Mouse (Mus musculus) forebrain, embryonic 10.5 days (tissue): ENCODE data around the gene Sgms1. TPM values are rescaled to one million over a fixed set of nuclear protein-coding genes. Genes with fewer than 3 reads are reported as not detected.

Source experiments
- DNase-seq: peaks from one replicate; pipeline ENCODE4 v3.0.0-alpha.2; 2017; ENCODE audit warnings: low spot score; ENCODE audit errors: extremely low spot score
- H3K27ac ChIP-seq: fragments of 300-500 bp; sonication (generic); 2 replicates; pipeline ENCODE4 v1.5.1; 2016; ENCODE audit warnings: mild to moderate bottlenecking
- H3K27me3 ChIP-seq: fragments of 300-500 bp; sonication (generic); 2 replicates; pipeline ENCODE4 v1.6.1; 2016; ENCODE audit warnings: mild to moderate bottlenecking; ENCODE audit not compliant: poor library complexity, severe bottlenecking
- H3K36me3 ChIP-seq: fragments of 300-500 bp; sonication (generic); replicated peaks from 2 replicates; pipeline ENCODE4 v1.6.1; 2016; ENCODE audit warnings: mild to moderate bottlenecking, moderate library complexity
- H3K4me1 ChIP-seq: fragments of 300-500 bp; sonication (generic); 2 replicates; pipeline ENCODE4 v1.6.1; 2016
- H3K4me3 ChIP-seq: fragments of 300-500 bp; sonication (generic); 2 replicates; pipeline ENCODE4 v1.5.1; 2016; ENCODE audit warnings: mild to moderate bottlenecking, moderate library complexity
- H3K9me3 ChIP-seq: fragments of 300-500 bp; sonication (generic); 2 replicates; pipeline ENCODE4 v1.6.1; 2016; ENCODE audit warnings: mild to moderate bottlenecking, moderate library complexity
- WGBS: fragments of 180-500 bp; shearing (Covaris S2); methylation state at CpG from one replicate; pipeline ENCODE4 v1.1.7; 2016; 5-methylcytosine and 5-hydroxymethylcytosine counted together
- polyA plus RNA-seq: library from polyadenylated mRNA; unstranded; fragments of >200 nt; fragmentation: Nextera tagmentation; extraction: Ambion mirVana; gene quantifications from 2 replicates; pipeline ENCODE4 v1.2.1, GENCODE M21; 2016

Gene Sgms1
- polyA plus RNA-seq, 1 experiment from 2014 or later, result 15.1 TPM

DNA sequence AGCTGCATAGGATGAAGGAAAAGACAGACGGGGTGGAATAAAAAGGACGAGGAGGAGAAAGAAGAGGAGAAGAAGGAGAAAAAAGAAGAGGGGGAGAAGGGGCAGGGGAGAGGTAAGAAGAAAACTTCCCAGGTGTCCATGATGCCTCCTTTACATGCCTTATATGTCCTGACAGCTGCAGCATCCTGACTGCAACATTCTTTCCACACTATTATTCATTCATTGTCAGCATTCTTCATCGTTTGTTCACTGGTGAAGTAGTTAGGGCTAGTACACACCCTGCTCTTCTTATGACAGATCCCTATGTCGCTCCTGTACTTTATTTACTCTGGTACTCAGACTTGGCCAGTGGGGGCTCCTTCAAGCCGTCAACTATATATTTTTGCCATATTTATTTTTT is 98.4 kb downstream of the Sgms1 start:
- Histone ChIP-seq H3K9me3 (no peaks in the 10 kb centered on the region), H3K27me3 (no peaks in the 10 kb centered on the region), H3K4me3 (no peak overlapping the region), H3K4me1 (peaks cover 21% of the 10 kb centered on the region), H3K27ac (no peak overlapping the region), H3K36me3 (no peaks in the 10 kb centered on the region)
- no peak for DNase-seq
- 92% methylated on average over 5 of the region's 5 CpGs for WGBS

DNA sequence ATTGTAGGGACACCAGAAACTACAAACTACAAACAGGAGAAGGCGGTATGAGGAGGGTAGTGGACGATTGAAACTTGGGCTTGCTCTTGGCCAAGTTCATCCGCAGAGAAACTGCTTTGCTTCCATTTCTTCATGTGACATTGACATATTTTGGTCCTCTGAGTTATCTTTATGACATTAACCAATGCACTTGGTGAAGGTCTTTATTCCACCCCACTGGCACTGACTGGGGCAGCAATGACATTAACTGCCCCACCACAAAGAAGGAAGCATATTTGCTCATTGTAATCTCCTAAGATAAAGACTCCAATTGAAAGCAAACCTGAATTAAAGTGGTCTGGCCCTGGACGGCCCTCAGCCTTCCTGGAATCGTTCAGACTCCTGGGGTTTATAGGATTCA is 100.6 kb downstream of the Sgms1 start:
- no peaks in the 10 kb centered on the region for H3K9me3 ChIP-seq
- H3K27me3 ChIP-seq, result no peaks in the 10 kb centered on the region
- peaks cover 21% of the 10 kb centered on the region for H3K4me1 ChIP-seq
- no peak for DNase-seq
- WGBS, result 73% methylated on average over 5 of the region's 5 CpGs
- H3K4me3 ChIP-seq, result no peak overlapping the region
- H3K36me3 ChIP-seq, result no peaks in the 10 kb centered on the region
- peak overlapping the region; percentile 6; the same call in 1 of the 2 replicates for H3K27ac ChIP-seq

GRCm38 (mm10) chr19:32287839-32288238 is 101.7 kb downstream of the Sgms1 start:
- H3K4me1 ChIP-seq, result peaks cover 14% of the 10 kb centered on the region
- no peaks in the 10 kb centered on the region for H3K9me3 ChIP-seq
- WGBS, result 83% methylated on average over 3 of the region's 3 CpGs

GRCm38 (mm10) chr19:32285455-32285831 is 104.1 kb downstream of the Sgms1 start:
- no peaks in the 10 kb centered on the region for H3K36me3 ChIP-seq
- H3K9me3 ChIP-seq, result no peaks in the 10 kb centered on the region
- no peak overlapping the region for H3K4me3 ChIP-seq
- WGBS, result 87% methylated on average over 3 of the region's 3 CpGs
- no peak for DNase-seq
- no peak overlapping the region for H3K27ac ChIP-seq
- no peaks in the 10 kb centered on the region for H3K27me3 ChIP-seq
- peaks cover 29% of the 10 kb centered on the region for H3K4me1 ChIP-seq

More at GRCm38 (mm10) chr19:32287839-32288238, 101.7 kb downstream of the Sgms1 start:
- Histone ChIP-seq H3K27me3 (no peaks in the 10 kb centered on the region), H3K27ac (no peak overlapping the region), H3K4me3 (no peak overlapping the region), H3K36me3 (no peaks in the 10 kb centered on the region)
- no peak for DNase-seq

- Histone ChIP-seq H3K27me3 (no peaks in the 10 kb centered on the region), H3K4me3 (no peak overlapping the region), H3K9me3 (no peaks in the 10 kb centered on the region), H3K36me3 (no peaks in the 10 kb centered on the region), H3K4me1 (peaks cover 31% of the 10 kb centered on the region), H3K27ac (no peak overlapping the region)
- WGBS, result 90% methylated on average over 5 of the region's 5 CpGs
- DNase-seq, result no peak
Measured at GRCm38 (mm10) chr19:32284681-32285454, 104.6 kb downstream of the Sgms1 start.

DNA sequence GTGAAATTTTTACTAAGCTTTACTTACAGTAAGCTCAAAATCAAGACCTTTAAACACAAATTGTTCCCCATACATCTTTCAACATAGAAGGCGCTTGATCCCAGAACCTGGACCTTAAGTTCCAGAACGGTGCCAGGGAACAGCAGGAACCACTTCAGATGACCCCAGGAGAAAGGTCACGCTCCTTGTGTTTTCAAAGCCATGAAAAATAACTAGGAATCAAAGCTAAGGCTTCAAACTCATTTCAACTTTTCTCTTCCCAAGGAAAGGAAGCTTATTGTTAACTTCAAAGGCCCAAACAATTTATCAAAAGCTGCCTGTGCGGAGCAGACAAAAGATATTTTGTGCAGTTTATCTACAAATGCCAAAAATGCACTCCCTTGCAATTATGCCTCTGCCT is 107.6 kb downstream of the Sgms1 start:
- H3K4me3 ChIP-seq, result no peak overlapping the region
- H3K27ac ChIP-seq, result no peak overlapping the region
- WGBS, result 68% methylated on average over 4 of the region's 4 CpGs
- no peaks in the 10 kb centered on the region for H3K36me3 ChIP-seq
- H3K27me3 ChIP-seq, result no peaks in the 10 kb centered on the region
- no peak for DNase-seq
- H3K9me3 ChIP-seq, result no peaks in the 10 kb centered on the region
- H3K4me1 ChIP-seq, result peaks cover 19% of the 10 kb centered on the region

DNA sequence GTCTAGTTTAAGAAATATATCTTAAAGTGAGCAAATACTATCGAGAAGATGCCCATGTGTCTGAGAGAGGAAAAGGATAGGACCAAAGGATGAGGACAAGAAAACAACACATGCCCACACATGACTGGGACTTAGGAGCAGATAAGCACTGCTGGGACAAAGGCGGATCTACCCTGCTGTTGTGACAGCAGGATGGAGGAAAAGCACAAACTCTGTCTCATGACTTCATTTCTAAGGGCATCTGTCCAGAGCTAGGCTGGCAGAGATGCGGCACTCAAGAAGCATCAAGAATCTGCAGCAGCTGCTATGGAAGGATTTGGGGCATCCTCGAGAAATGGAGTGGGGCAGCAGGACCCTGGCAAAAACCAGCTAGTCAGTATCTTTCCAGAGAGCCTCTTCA is 109.1 kb downstream of the Sgms1 start:
- H3K36me3 ChIP-seq, result no peaks in the 10 kb centered on the region
- no peak for DNase-seq
- WGBS, result 87% methylated on average over 4 of the region's 4 CpGs
- no peaks in the 10 kb centered on the region for H3K9me3 ChIP-seq
- H3K27ac ChIP-seq, result 0 out of 2 replicates have a peak overlapping the region, but pooled peaks have one; percentile 44
- peaks cover 28% of the 10 kb centered on the region for H3K4me1 ChIP-seq
- H3K27me3 ChIP-seq, result no peaks in the 10 kb centered on the region
- no peak overlapping the region for H3K4me3 ChIP-seq

DNA sequence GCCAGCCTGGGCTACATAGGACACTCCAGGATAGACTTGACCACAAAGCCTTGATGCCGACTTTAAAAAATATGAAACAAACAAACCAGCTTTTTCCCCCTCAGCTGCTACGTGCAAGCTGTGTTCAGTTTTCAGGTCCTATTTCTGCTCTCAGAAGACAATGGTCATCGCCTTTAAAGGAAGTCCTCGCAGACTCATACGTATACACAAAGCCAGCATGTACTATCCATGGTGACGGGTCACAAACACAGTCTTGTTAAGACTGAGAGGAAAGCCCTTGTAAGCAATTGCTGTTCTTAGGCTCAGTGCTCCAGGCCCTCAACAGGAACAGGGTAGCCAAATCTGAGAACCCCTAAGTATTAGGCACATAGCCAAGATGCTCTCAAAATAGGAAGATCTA is 110.1 kb downstream of the Sgms1 start:
- no peaks in the 10 kb centered on the region for H3K9me3 ChIP-seq
- H3K36me3 ChIP-seq, result no peaks in the 10 kb centered on the region
- no peaks in the 10 kb centered on the region for H3K27me3 ChIP-seq
- no peak for DNase-seq
- H3K4me3 ChIP-seq, result no peak overlapping the region
- no peak overlapping the region for H3K27ac ChIP-seq
- 91% methylated on average over 6 of the region's 6 CpGs for WGBS
- H3K4me1 ChIP-seq, result peaks cover 28% of the 10 kb centered on the region

- 89% methylated on average over 3 of the region's 3 CpGs for WGBS
Measured at GRCm38 (mm10) chr19:32277869-32278268, 111.6 kb downstream of the Sgms1 start.

DNA sequence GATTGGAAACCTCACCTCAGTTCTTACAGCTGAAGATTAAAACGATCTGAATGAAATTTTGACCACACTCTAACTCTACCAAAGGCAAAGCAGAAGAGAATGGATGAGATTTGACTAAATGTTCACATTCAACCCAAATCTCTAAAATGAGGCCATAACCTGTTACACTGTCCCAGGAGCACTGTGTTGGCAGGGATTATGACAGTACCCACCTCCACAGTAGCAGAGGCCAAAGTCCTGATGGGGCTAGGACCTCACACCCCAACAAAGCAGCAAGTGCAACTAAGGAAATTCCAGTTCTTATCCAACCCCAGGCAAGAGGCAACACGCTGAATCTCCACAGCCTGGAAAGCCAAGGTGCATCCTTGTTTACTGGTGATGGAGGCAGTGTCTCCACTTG is 112.2 kb downstream of the Sgms1 start:
- Histone ChIP-seq H3K4me3 (no peak overlapping the region), H3K36me3 (no peaks in the 10 kb centered on the region), H3K27me3 (no peaks in the 10 kb centered on the region), H3K27ac (no peak overlapping the region), H3K9me3 (no peaks in the 10 kb centered on the region), H3K4me1 (peaks cover 41% of the 10 kb centered on the region)
- WGBS, result 89% methylated on average over 2 of the region's 2 CpGs
- DNase-seq, result no peak

More at GRCm38 (mm10) chr19:32277869-32278268, 111.6 kb downstream of the Sgms1 start:
- Histone ChIP-seq H3K4me1 (peaks cover 37% of the 10 kb centered on the region), H3K36me3 (no peaks in the 10 kb centered on the region), H3K27me3 (no peaks in the 10 kb centered on the region), H3K9me3 (no peaks in the 10 kb centered on the region), H3K27ac (no peak overlapping the region), H3K4me3 (no peak overlapping the region)
- no peak for DNase-seq

GRCm38 (mm10) chr19:32276817-32277216 is 112.7 kb downstream of the Sgms1 start:
- Histone ChIP-seq H3K9me3 (no peaks in the 10 kb centered on the region), H3K4me3 (no peak overlapping the region), H3K4me1 (peaks cover 39% of the 10 kb centered on the region), H3K27ac (no peak overlapping the region), H3K27me3 (no peaks in the 10 kb centered on the region), H3K36me3 (no peaks in the 10 kb centered on the region)
- DNase-seq, result no peak
- 89% methylated on average over 8 of the region's 8 CpGs for WGBS

DNA sequence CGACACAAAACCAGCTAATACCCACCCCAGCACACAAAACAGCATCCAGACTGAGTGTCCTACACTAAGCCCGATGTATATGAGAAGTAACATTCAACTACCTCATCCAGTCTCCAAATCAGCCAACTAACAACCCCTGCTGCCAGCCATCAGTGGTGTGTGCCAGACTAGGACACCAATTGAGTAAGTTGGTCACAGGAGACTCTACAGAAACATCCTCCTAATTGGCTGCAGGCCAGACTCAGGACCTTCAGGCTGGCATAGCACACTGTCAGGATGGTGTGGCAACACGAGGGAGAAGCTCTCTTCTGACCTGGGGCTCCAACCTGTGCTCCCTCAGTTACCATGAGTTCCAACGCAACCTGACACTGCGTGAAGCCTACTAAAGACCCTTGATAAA is 113.3 kb downstream of the Sgms1 start:
- Histone ChIP-seq H3K27ac (no peak overlapping the region), H3K36me3 (no peaks in the 10 kb centered on the region), H3K27me3 (no peaks in the 10 kb centered on the region), H3K4me3 (no peak overlapping the region), H3K4me1 (peaks cover 34% of the 10 kb centered on the region), H3K9me3 (no peaks in the 10 kb centered on the region)
- DNase-seq, result no peak
- WGBS, result 82% methylated on average over 5 of the region's 5 CpGs

- Histone ChIP-seq H3K27me3 (no peaks in the 10 kb centered on the region), H3K27ac (no peak overlapping the region), H3K4me1 (peaks cover 29% of the 10 kb centered on the region), H3K9me3 (no peaks in the 10 kb centered on the region), H3K36me3 (no peaks in the 10 kb centered on the region), H3K4me3 (no peak overlapping the region)
- WGBS, result 87% methylated on average over 14 of the region's 14 CpGs
- no peak for DNase-seq
Measured at GRCm38 (mm10) chr19:32275068-32275925, 114.2 kb downstream of the Sgms1 start.
